Mouse (Mus musculus) cortical plate, adult 2 months (tissue): ENCODE results near the gene Htatip2. TPM values are rescaled to one million over a fixed set of nuclear protein-coding genes. Genes with fewer than 3 reads are reported as not detected.

Experiments used
- H3K27ac ChIP-seq: fragments of 200-500 bp; 2 replicates; pipeline ENCODE4 v1.5.1; 2012; ENCODE audit warnings: low read length, control low read depth, inconsistent platforms; ENCODE audit not compliant: insufficient read depth
- H3K4me1 ChIP-seq: fragments of 200-500 bp; 2 replicates; pipeline ENCODE4 v1.6.1; 2011; ENCODE audit warnings: low read length; ENCODE audit not compliant: control insufficient read depth, insufficient read depth
- H3K4me3 ChIP-seq: fragments of 200-500 bp; 2 replicates; pipeline ENCODE4 v1.5.1; 2011; ENCODE audit warnings: mild to moderate bottlenecking, low read length, control low read depth; ENCODE audit not compliant: insufficient read depth
- CTCF ChIP-seq: fragments of 200-500 bp; IDR thresholded peaks from 2 replicates; pipeline ENCODE4 v1.5.1; 2011; ENCODE audit warnings: mild to moderate bottlenecking, control low read depth, low read length; ENCODE audit not compliant: insufficient read depth; ENCODE audit errors: extremely low read depth
- POLR2A ChIP-seq: fragments of 200-500 bp; IDR thresholded peaks from 2 replicates; pipeline ENCODE4 v1.6.1; 2011; ENCODE audit warnings: mild to moderate bottlenecking, low read length, control low read depth; ENCODE audit not compliant: insufficient read depth; ENCODE audit errors: extremely low read depth
- polyA plus RNA-seq: library from polyadenylated mRNA; depleted of rRNA; stranded (reverse); fragments of >200 nt; gene quantifications from 2 replicates; pipeline ENCODE4 v1.2.3, GENCODE M21; 2012

The Htatip2 gene
- polyA plus RNA-seq, 1 experiment: 15.8 TPM

- no peak overlapping the region for H3K4me3 ChIP-seq
- H3K27ac ChIP-seq: no peak overlapping the region
- TF ChIP-seq POLR2A (no peak), CTCF (peak; percentile 81)
- H3K4me1 ChIP-seq: no peaks in the 10 kb centered on the region
Observed at GRCm38 (mm10) chr7:49754767-49755166, 4.1 kb upstream of the Htatip2 start.

- Histone ChIP-seq H3K27ac (0 out of 2 replicates have a peak overlapping the region, but pooled peaks have one; percentile 1), H3K4me1 (peaks cover 2% of the 10 kb centered on the region; the same call in 1 of the 2 replicates), H3K4me3 (no peak overlapping the region)
- TF ChIP-seq CTCF (no peak), POLR2A (0 out of 2 replicates have a peak, but pooled peaks have one; percentile 30)
Observed at GRCm38 (mm10) chr7:49762605-49763004, 3.7 kb downstream of the Htatip2 start.

GRCm38 (mm10) chr7:49764011-49764716 lies 5.2 kb downstream of the Htatip2 start:
- TF ChIP-seq POLR2A: no peak
- TF ChIP-seq CTCF: no peak
- Histone ChIP-seq H3K4me3 (no peak overlapping the region), H3K4me1 (peaks cover 2% of the 10 kb centered on the region; the same call in 1 of the 2 replicates)

GRCm38 (mm10) chr7:49766166-49766565 lies 7.3 kb downstream of the Htatip2 start:
- Histone ChIP-seq H3K27ac (no peak overlapping the region), H3K4me1 (peaks cover 2% of the 10 kb centered on the region; the same call in 1 of the 2 replicates), H3K4me3 (no peak overlapping the region)
- TF ChIP-seq CTCF (no peak), POLR2A (no peak)

More at GRCm38 (mm10) chr7:49764011-49764716, 5.2 kb downstream of the Htatip2 start:
- no peak overlapping the region for H3K27ac ChIP-seq

GRCm38 (mm10) chr7:49768509-49768908 lies 9.6 kb downstream of the Htatip2 start:
- Histone ChIP-seq H3K27ac (no peak overlapping the region), H3K4me3 (no peak overlapping the region), H3K4me1 (no peaks in the 10 kb centered on the region; the same call in 1 of the 2 replicates)
- no peak for TF ChIP-seq CTCF
- TF ChIP-seq POLR2A: no peak

GRCm38 (mm10) chr7:49774396-49774795 lies 15.5 kb downstream of the Htatip2 start:
- Histone ChIP-seq H3K4me3 (no peak overlapping the region), H3K4me1 (peaks cover 4% of the 10 kb centered on the region; the same call in 1 of the 2 replicates), H3K27ac (no peak overlapping the region)
- no peak for TF ChIP-seq CTCF
- TF ChIP-seq POLR2A: no peak

- Histone ChIP-seq H3K27ac (no peak overlapping the region), H3K4me3 (no peak overlapping the region), H3K4me1 (peaks cover 6% of the 10 kb centered on the region; the same call in 1 of the 2 replicates)
- TF ChIP-seq POLR2A (no peak), CTCF (no peak)
Observed at GRCm38 (mm10) chr7:49777585-49777984, 18.7 kb downstream of the Htatip2 start.

GRCm38 (mm10) chr7:49778114-49778901 lies 19.4 kb downstream of the Htatip2 start, which contains the start of gene Prmt3:
Gene Prmt3, plus strand, starts transcription at chr7:49778346.
- Histone ChIP-seq H3K4me1 (peaks cover 6% of the 10 kb centered on the region; the same call in 1 of the 2 replicates), H3K4me3 (peak within 1 kb of the TSS; percentile 49), H3K27ac (no peak within 1 kb of the TSS)
- TF ChIP-seq CTCF (peak; percentile 81), POLR2A (no peak)

- TF ChIP-seq POLR2A (no peak), CTCF (no peak)
Observed at GRCm38 (mm10) chr7:49778904-49779615, 20.1 kb downstream of the Htatip2 start.

More at GRCm38 (mm10) chr7:49778904-49779615, 20.1 kb downstream of the Htatip2 start:
- Histone ChIP-seq H3K4me1 (peaks cover 6% of the 10 kb centered on the region; the same call in 1 of the 2 replicates), H3K4me3 (peak overlapping the region; percentile 49), H3K27ac (no peak overlapping the region)
